Mouse (Mus musculus): ENCODE data around the gene Tcp11.

GRCm38 (mm10) chr17:28120460-28120859, 40.0 kb upstream of the Tcp11 start:
- TF ChIP-seq CTCF (IDR thresholded peaks at IDR 0.05; ENCODE audit: control insufficient read depth, insufficient read depth, insufficient read length) (no peak), MAX (IDR thresholded peaks at IDR 0.05) (no peak), MYOG (IDR thresholded peaks at IDR 0.05; ENCODE audit: control insufficient read depth, extremely low read depth, insufficient read length) (no peak), USF1 (IDR thresholded peaks at IDR 0.05; ENCODE audit: low read depth) (no peak), MYOD1 (IDR thresholded peaks at IDR 0.05; ENCODE audit: control insufficient read depth, insufficient read length, low read depth) (no peak), CEBPB (IDR thresholded peaks at IDR 0.05; ENCODE audit: low read depth) (no peak)

Data from C2C12 (cell line).